Mouse (Mus musculus) lung, embryonic 14.5 days (tissue): ENCODE results near the gene Smg6. TPM values are rescaled to one million over a fixed set of nuclear protein-coding genes. Genes with fewer than 3 reads are reported as not detected.
A peak's percentile ranks its signal among the peaks of the same experiment; 100 is the strongest.

Experiments used
- ATAC-seq: fragments of 200-750 bp; cut with Nextera tagmentation; 2 replicates; pipeline ENCODE4 v1.8.0; 2017; ENCODE audit warnings: mild to moderate bottlenecking, moderate TSS enrichment, moderate library complexity; ENCODE audit not compliant: insufficient read depth
- DNase-seq: peaks from one replicate; pipeline ENCODE4 v3.0.0-alpha.2; 2015
- H3K27ac ChIP-seq: fragments of 300-500 bp; sonication (generic); 2 replicates; pipeline ENCODE4 v1.5.1; 2014; ENCODE audit warnings: low read depth, mild to moderate bottlenecking, moderate library complexity
- H3K27me3 ChIP-seq: fragments of 300-500 bp; sonication (generic); 2 replicates; pipeline ENCODE4 v1.6.1; 2014; ENCODE audit warnings: low read length, control low read depth; ENCODE audit not compliant: insufficient read depth
- H3K36me3 ChIP-seq: fragments of 300-500 bp; sonication (generic); 2 replicates; pipeline ENCODE4 v1.6.1; 2014; ENCODE audit warnings: control low read depth; ENCODE audit not compliant: insufficient read depth
- H3K4me1 ChIP-seq: fragments of 300-500 bp; sonication (generic); 2 replicates; pipeline ENCODE4 v1.6.1; 2014; ENCODE audit warnings: antibody characterized with exemption, control low read depth; ENCODE audit not compliant: insufficient read depth
- H3K4me2 ChIP-seq: fragments of 300-500 bp; sonication (generic); 2 replicates; pipeline ENCODE4 v1.6.1; 2014; ENCODE audit warnings: mild to moderate bottlenecking
- H3K4me3 ChIP-seq: fragments of 300-500 bp; sonication (generic); 2 replicates; pipeline ENCODE4 v1.5.1; 2014; ENCODE audit warnings: low read depth, low read length
- H3K9ac ChIP-seq: fragments of 300-500 bp; sonication (generic); 2 replicates; pipeline ENCODE4 v1.6.1; 2014
- H3K9me3 ChIP-seq: fragments of 300-500 bp; sonication (generic); 2 replicates; pipeline ENCODE4 v1.6.1; 2016; ENCODE audit warnings: low read depth, low read length, control low read depth
- CTCF ChIP-seq: IDR thresholded peaks from 2 replicates; pipeline ENCODE4 v1.5.1; 2016; ENCODE audit warnings: antibody characterized with exemption, low read depth
- WGBS: fragments of 180-500 bp; shearing (Covaris S2); extraction: QIAGEN DNeasy Blood & Tissue Kit; methylation state at CpG from one replicate; pipeline ENCODE4 v1.1.7; 2014; 5-methylcytosine and 5-hydroxymethylcytosine counted together
- polyA plus RNA-seq: library from polyadenylated mRNA; unstranded; fragments of >200 nt; fragmentation: Nextera tagmentation; extraction: Ambion mirVana; gene quantifications from 2 replicates; pipeline ENCODE4 v1.2.1, GENCODE M21; 2014

Gene Smg6
- polyA plus RNA-seq, 1 experiment from 2014 or later = 16.4 TPM

DNA sequence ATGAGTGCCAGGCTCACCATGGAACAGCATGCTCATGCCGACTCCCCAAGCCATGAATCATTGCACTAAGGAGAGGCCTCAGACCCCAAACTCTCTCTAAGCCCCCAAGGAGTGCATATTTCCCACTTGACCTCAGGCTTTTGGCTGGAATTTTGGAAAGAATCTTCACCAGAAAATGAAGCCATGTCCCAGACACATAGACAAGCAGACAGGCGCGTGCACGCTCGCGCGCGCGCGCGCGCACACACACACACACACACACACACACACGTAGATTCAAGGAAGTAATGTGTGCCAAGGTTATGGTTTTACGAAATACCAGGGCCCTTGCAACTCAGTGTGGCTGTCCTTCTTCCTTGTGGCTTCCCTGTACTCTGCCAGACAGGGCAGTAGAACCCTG, 232.8 kb downstream of the Smg6 start:
- no peak for ATAC-seq
- Histone ChIP-seq H3K27ac (peak overlapping the region; percentile 75; the same call in 1 of the 2 replicates), H3K4me1 (peaks cover 22% of the 10 kb centered on the region), H3K36me3 (peaks cover 46% of the 10 kb centered on the region), H3K9ac (no peak overlapping the region), H3K4me3 (no peak overlapping the region), H3K27me3 (no peaks in the 10 kb centered on the region), H3K9me3 (no peaks in the 10 kb centered on the region), H3K4me2 (no peak overlapping the region)
- DNase-seq = peak; percentile 43
- 75% methylated on average over 14 of the region's 14 CpGs for WGBS
- no peak for TF ChIP-seq CTCF

- H3K9me3 ChIP-seq = no peaks in the 10 kb centered on the region
- no peak overlapping the region for H3K9ac ChIP-seq
- no peak overlapping the region for H3K27ac ChIP-seq
- H3K4me3 ChIP-seq = no peak overlapping the region
- WGBS = 59% methylated on average over 2 of the region's 2 CpGs
- H3K36me3 ChIP-seq = peaks cover 54% of the 10 kb centered on the region
- ATAC-seq (no peak), DNase-seq (peak; percentile 59)
- no peak overlapping the region for H3K4me2 ChIP-seq
- TF ChIP-seq CTCF = peak; percentile 59
- H3K4me1 ChIP-seq = peaks cover 18% of the 10 kb centered on the region
- H3K27me3 ChIP-seq = peaks cover 3% of the 10 kb centered on the region; the same call in 1 of the 2 replicates
Observed at GRCm38 (mm10) chr11:75159564-75159963, 233.9 kb downstream of the Smg6 start.

GRCm38 (mm10) chr11:75160954-75161353, 235.3 kb downstream of the Smg6 start:
- Histone ChIP-seq H3K9me3 (no peaks in the 10 kb centered on the region), H3K4me3 (no peak overlapping the region), H3K4me2 (no peak overlapping the region), H3K36me3 (peaks cover 68% of the 10 kb centered on the region), H3K4me1 (peaks cover 18% of the 10 kb centered on the region), H3K27ac (peak overlapping the region; percentile 95), H3K27me3 (peaks cover 17% of the 10 kb centered on the region), H3K9ac (no peak overlapping the region)
- ATAC-seq (no peak), DNase-seq (no peak)
- TF ChIP-seq CTCF = no peak
- WGBS = 43% methylated on average over 7 of the region's 7 CpGs

GRCm38 (mm10) chr11:75161417-75162008, 235.9 kb downstream of the Smg6 start:
- Histone ChIP-seq H3K4me3 (no peak overlapping the region), H3K27me3 (peaks cover 22% of the 10 kb centered on the region), H3K9me3 (no peaks in the 10 kb centered on the region), H3K27ac (peak overlapping the region; percentile 95), H3K4me1 (peaks cover 18% of the 10 kb centered on the region), H3K36me3 (peaks cover 74% of the 10 kb centered on the region), H3K4me2 (no peak overlapping the region), H3K9ac (no peak overlapping the region)
- WGBS = 39% methylated on average over 4 of the region's 4 CpGs
- no peak for TF ChIP-seq CTCF
- ATAC-seq = peak; percentile 86
- DNase-seq = peak; percentile 84

GRCm38 (mm10) chr11:75162591-75163080, 237.0 kb downstream of the Smg6 start:
- peaks cover 11% of the 10 kb centered on the region for H3K4me1 ChIP-seq
- peak; percentile 17 for DNase-seq
- H3K9me3 ChIP-seq = no peaks in the 10 kb centered on the region
- WGBS = 66% methylated on average over 12 of the region's 12 CpGs
- H3K9ac ChIP-seq = peak overlapping the region; percentile 91
- H3K4me3 ChIP-seq = no peak overlapping the region
- TF ChIP-seq CTCF = no peak
- no peak for ATAC-seq
- H3K36me3 ChIP-seq = peaks cover 85% of the 10 kb centered on the region
- peak overlapping the region; percentile 76; the same call in 1 of the 2 replicates for H3K4me2 ChIP-seq
- H3K27me3 ChIP-seq = peaks cover 33% of the 10 kb centered on the region
- peak overlapping the region; percentile 95 for H3K27ac ChIP-seq

GRCm38 (mm10) chr11:75163379-75163778, 237.8 kb downstream of the Smg6 start:
- peak overlapping the region; percentile 95 for H3K27ac ChIP-seq
- no peak for TF ChIP-seq CTCF

GRCm38 (mm10) chr11:75164051-75164450, 238.4 kb downstream of the Smg6 start:
- 55% methylated on average over 2 of the region's 2 CpGs for WGBS
- no peak for TF ChIP-seq CTCF

More at GRCm38 (mm10) chr11:75163379-75163778, 237.8 kb downstream of the Smg6 start:
- ATAC-seq = no peak
- DNase-seq = peak; percentile 21
- Histone ChIP-seq H3K4me2 (peak overlapping the region; percentile 76), H3K4me3 (no peak overlapping the region), H3K36me3 (peaks cover 82% of the 10 kb centered on the region), H3K9me3 (no peaks in the 10 kb centered on the region), H3K27me3 (peaks cover 40% of the 10 kb centered on the region), H3K9ac (peak overlapping the region; percentile 91; the same call in 1 of the 2 replicates), H3K4me1 (peaks cover 11% of the 10 kb centered on the region)
- WGBS = 65% methylated on average over 6 of the region's 6 CpGs

More at GRCm38 (mm10) chr11:75164051-75164450, 238.4 kb downstream of the Smg6 start:
- no peak for DNase-seq
- peaks cover 81% of the 10 kb centered on the region for H3K36me3 ChIP-seq
- H3K9ac ChIP-seq = peak overlapping the region; percentile 91
- no peak for ATAC-seq
- H3K9me3 ChIP-seq = no peaks in the 10 kb centered on the region
- H3K27ac ChIP-seq = peak overlapping the region; percentile 95
- H3K4me1 ChIP-seq = peaks cover 8% of the 10 kb centered on the region
- H3K4me2 ChIP-seq = peak overlapping the region; percentile 76
- peak overlapping the region; percentile 77; the same call in 1 of the 2 replicates for H3K4me3 ChIP-seq
- H3K27me3 ChIP-seq = peaks cover 45% of the 10 kb centered on the region
